Mouse (Mus musculus) neural tube, embryonic 14.5 days (tissue): ENCODE measurements around the gene Dvl2. TPM values are rescaled to one million over a fixed set of nuclear protein-coding genes. Genes with fewer than 3 reads are reported as not detected.

ENCODE experiments used
- ATAC-seq: fragments of 200-750 bp; cut with Nextera tagmentation; 2 replicates; pipeline ENCODE4 v1.8.0; 2017; ENCODE audit warnings: low read depth, mild to moderate bottlenecking, moderate TSS enrichment, moderate library complexity
- H3K27ac ChIP-seq: fragments of 300-500 bp; sonication (generic); 2 replicates; pipeline ENCODE4 v1.5.1; 2014; ENCODE audit warnings: low read depth, mild to moderate bottlenecking, control low read depth, low read length, moderate library complexity, mixed read lengths
- H3K27me3 ChIP-seq: fragments of 300-500 bp; sonication (generic); 2 replicates; pipeline ENCODE4 v1.6.1; 2014; ENCODE audit warnings: low read length; ENCODE audit not compliant: control insufficient read depth, insufficient read depth
- H3K36me3 ChIP-seq: fragments of 300-500 bp; sonication (generic); 2 replicates; pipeline ENCODE4 v1.6.1; 2014; ENCODE audit warnings: low read length, mixed read lengths; ENCODE audit not compliant: control insufficient read depth, insufficient read depth
- H3K4me1 ChIP-seq: fragments of 300-500 bp; sonication (generic); 2 replicates; pipeline ENCODE4 v1.6.1; 2014; ENCODE audit warnings: low read length; ENCODE audit not compliant: control insufficient read depth, insufficient read depth
- H3K4me2 ChIP-seq: fragments of 300-500 bp; sonication (generic); 2 replicates; pipeline ENCODE4 v1.6.1; 2014; ENCODE audit warnings: mild to moderate bottlenecking, low read depth, low read length, control low read depth
- H3K4me3 ChIP-seq: fragments of 300-500 bp; sonication (generic); 2 replicates; pipeline ENCODE4 v1.5.1; 2014; ENCODE audit warnings: low read depth, low read length, control low read depth, mixed read lengths
- H3K9ac ChIP-seq: fragments of 300-500 bp; sonication (generic); replicated peaks from 2 replicates; pipeline ENCODE4 v1.6.1; 2014; ENCODE audit warnings: low read depth, mild to moderate bottlenecking, control low read depth, low read length, mixed read lengths
- H3K9me3 ChIP-seq: fragments of 300-500 bp; sonication (generic); 2 replicates; pipeline ENCODE4 v1.6.1; 2016; ENCODE audit warnings: low read length; ENCODE audit not compliant: control insufficient read depth
- WGBS: fragments of 180-500 bp; shearing (Covaris S2); extraction: QIAGEN DNeasy Blood & Tissue Kit; methylation state at CpG from one replicate; pipeline ENCODE4 v1.1.7; 2014; 5-methylcytosine and 5-hydroxymethylcytosine counted together
- polyA plus RNA-seq: library from polyadenylated mRNA; unstranded; fragments of >200 nt; fragmentation: Nextera tagmentation; extraction: Ambion mirVana; gene quantifications from 2 replicates; pipeline ENCODE4 v1.2.1, GENCODE M21; 2014

Dvl2 gene
- polyA plus RNA-seq, 1 experiment from 2014 or later: 19.0 TPM

GRCm38 (mm10) chr11:70018131-70018990, 18.0 kb downstream of the Dvl2 start:
- Histone ChIP-seq H3K4me3 (peak overlapping the region; percentile 80), H3K9me3 (no peaks in the 10 kb centered on the region), H3K27me3 (no peaks in the 10 kb centered on the region), H3K4me1 (peaks cover 35% of the 10 kb centered on the region), H3K9ac (peak overlapping the region; percentile 83), H3K4me2 (peak overlapping the region; percentile 94), H3K27ac (peak overlapping the region; percentile 95), H3K36me3 (peaks cover 1% of the 10 kb centered on the region; the same call in 1 of the 2 replicates)
- ATAC-seq: no peak
- 2% methylated on average over 23 of the region's 25 CpGs for WGBS

- no peaks in the 10 kb centered on the region for H3K27me3 ChIP-seq
- no peaks in the 10 kb centered on the region for H3K9me3 ChIP-seq
- peak overlapping the region; percentile 83 for H3K9ac ChIP-seq
- H3K4me3 ChIP-seq: peak overlapping the region; percentile 80
- H3K4me2 ChIP-seq: peak overlapping the region; percentile 94
- no peak for ATAC-seq
- 16% methylated on average over 2 of the region's 2 CpGs for WGBS
- H3K27ac ChIP-seq: peak overlapping the region; percentile 95
- no peaks in the 10 kb centered on the region for H3K36me3 ChIP-seq
- peaks cover 44% of the 10 kb centered on the region for H3K4me1 ChIP-seq
Observed at GRCm38 (mm10) chr11:70019495-70020021, 19.2 kb downstream of the Dvl2 start.

- no peak for ATAC-seq
- Histone ChIP-seq H3K36me3 (no peaks in the 10 kb centered on the region), H3K4me1 (peaks cover 43% of the 10 kb centered on the region), H3K4me2 (peak overlapping the region; percentile 94), H3K9me3 (no peaks in the 10 kb centered on the region), H3K9ac (peak overlapping the region; percentile 83), H3K4me3 (peak overlapping the region; percentile 80), H3K27me3 (no peaks in the 10 kb centered on the region), H3K27ac (peak overlapping the region; percentile 95)
- WGBS: 18% methylated on average over 8 of the region's 8 CpGs
Observed at GRCm38 (mm10) chr11:70020022-70020631, 19.7 kb downstream of the Dvl2 start.

- H3K4me1 ChIP-seq: peaks cover 46% of the 10 kb centered on the region
- H3K4me3 ChIP-seq: peak overlapping the region; percentile 80
- H3K4me2 ChIP-seq: peak overlapping the region; percentile 94
- peak; percentile 78 for ATAC-seq
- H3K9ac ChIP-seq: peak overlapping the region; percentile 44
- no peaks in the 10 kb centered on the region for H3K9me3 ChIP-seq
- no peaks in the 10 kb centered on the region for H3K36me3 ChIP-seq
- H3K27me3 ChIP-seq: no peaks in the 10 kb centered on the region
- 0% methylated on average over 8 of the region's 8 CpGs for WGBS
- H3K27ac ChIP-seq: peak overlapping the region; percentile 95
Observed at GRCm38 (mm10) chr11:70020731-70021263, 20.4 kb downstream of the Dvl2 start.

GRCm38 (mm10) chr11:70021264-70022132, 21.1 kb downstream of the Dvl2 start:
- Histone ChIP-seq H3K9me3 (no peaks in the 10 kb centered on the region), H3K27ac (peak overlapping the region; percentile 95), H3K4me2 (peak overlapping the region; percentile 94), H3K4me3 (peak overlapping the region; percentile 80), H3K9ac (peak overlapping the region; percentile 44), H3K36me3 (no peaks in the 10 kb centered on the region), H3K27me3 (no peaks in the 10 kb centered on the region), H3K4me1 (peaks cover 53% of the 10 kb centered on the region)
- ATAC-seq: peak; percentile 69
- under 1% methylated on average over 38 of the region's 40 CpGs for WGBS

- H3K4me1 ChIP-seq: peaks cover 67% of the 10 kb centered on the region
- no peaks in the 10 kb centered on the region for H3K27me3 ChIP-seq
- 8% methylated on average over 20 of the region's 29 CpGs for WGBS
- H3K9ac ChIP-seq: peak overlapping the region; percentile 42
- H3K9me3 ChIP-seq: no peaks in the 10 kb centered on the region
- H3K4me3 ChIP-seq: peak overlapping the region; percentile 32
- peak overlapping the region; percentile 72 for H3K4me2 ChIP-seq
- H3K36me3 ChIP-seq: no peaks in the 10 kb centered on the region
- ATAC-seq: no peak
- peak overlapping the region; percentile 74 for H3K27ac ChIP-seq
Observed at GRCm38 (mm10) chr11:70023481-70024150, 23.2 kb downstream of the Dvl2 start.

GRCm38 (mm10) chr11:70024151-70024514, 23.7 kb downstream of the Dvl2 start:
- peaks cover 69% of the 10 kb centered on the region for H3K4me1 ChIP-seq
- H3K27ac ChIP-seq: peak overlapping the region; percentile 39; the same call in 1 of the 2 replicates
- no peaks in the 10 kb centered on the region for H3K27me3 ChIP-seq
- H3K9ac ChIP-seq: peak overlapping the region; percentile 42
- no peaks in the 10 kb centered on the region for H3K36me3 ChIP-seq
- WGBS: 15% methylated on average over 6 of the region's 6 CpGs
- peak overlapping the region; percentile 72 for H3K4me2 ChIP-seq
- H3K4me3 ChIP-seq: peak overlapping the region; percentile 32
- no peak for ATAC-seq
- no peaks in the 10 kb centered on the region for H3K9me3 ChIP-seq

- Histone ChIP-seq H3K4me2 (peak overlapping the region; percentile 52), H3K27me3 (no peaks in the 10 kb centered on the region), H3K4me3 (peak overlapping the region; percentile 19; the same call in 1 of the 2 replicates), H3K9ac (0 out of 2 replicates have a peak overlapping the region, but pooled peaks have one; percentile 28), H3K4me1 (peaks cover 70% of the 10 kb centered on the region), H3K27ac (peak overlapping the region; percentile 96; the same call in 1 of the 2 replicates), H3K36me3 (peaks cover 11% of the 10 kb centered on the region; the same call in 1 of the 2 replicates), H3K9me3 (no peaks in the 10 kb centered on the region)
- no peak for ATAC-seq
- 4% methylated on average over 19 of the region's 19 CpGs for WGBS
Observed at GRCm38 (mm10) chr11:70026689-70027088, 26.3 kb downstream of the Dvl2 start.
